Mouse (Mus musculus): ENCODE measurements around the gene Myrfl.

The Myrfl gene

GRCm38 (mm10) chr10:116827306-116827705 is 69.4 kb downstream of the Myrfl start:
- no peak for DNase-seq (ENCODE audit: low spot score in 2 of 2)

GRCm38 (mm10) chr10:116815311-116816060 is 81.2 kb downstream of the Myrfl start:
- no peak for DNase-seq (ENCODE audit: low spot score in 2 of 2)

GRCm38 (mm10) chr10:116813150-116813549 is 83.6 kb downstream of the Myrfl start:
- no peak for DNase-seq (ENCODE audit: low spot score in 2 of 2)

GRCm38 (mm10) chr10:116810738-116811137 is 86.0 kb downstream of the Myrfl start:
- DNase-seq (ENCODE audit: low spot score in 2 of 2), result peak in 1 of 2 experiments; percentile 32

GRCm38 (mm10) chr10:116809383-116809782 is 87.3 kb downstream of the Myrfl start:
- DNase-seq (ENCODE audit: low spot score in 2 of 2), result no peak

GRCm38 (mm10) chr10:116808556-116809353 is 88.0 kb downstream of the Myrfl start:
- no peak for DNase-seq (ENCODE audit: low spot score in 2 of 2)

GRCm38 (mm10) chr10:116802178-116802794 is 94.4 kb downstream of the Myrfl start:
- DNase-seq (ENCODE audit: low spot score in 2 of 2), result no peak

GRCm38 (mm10) chr10:116801281-116801680 is 95.4 kb downstream of the Myrfl start:
- no peak for DNase-seq (ENCODE audit: low spot score in 2 of 2)

- DNase-seq (ENCODE audit: low spot score in 2 of 2), result no peak
Measured at GRCm38 (mm10) chr10:116796066-116796465, 100.7 kb downstream of the Myrfl start.

- peak in 1 of 2 experiments; percentile 38 for DNase-seq (ENCODE audit: low spot score in 2 of 2)
Measured at GRCm38 (mm10) chr10:116789096-116789495, 107.6 kb downstream of the Myrfl start.

- DNase-seq (ENCODE audit: low spot score in 2 of 2), result no peak
Measured at GRCm38 (mm10) chr10:116788431-116788830, 108.3 kb downstream of the Myrfl start.

GRCm38 (mm10) chr10:116784098-116784497 is 112.6 kb downstream of the Myrfl start:
- no peak for DNase-seq (ENCODE audit: low spot score in 2 of 2)

- DNase-seq (ENCODE audit: low spot score in 2 of 2), result no peak
Measured at GRCm38 (mm10) chr10:116783020-116783419, 113.7 kb downstream of the Myrfl start.

- no peak for DNase-seq (ENCODE audit: low spot score in 2 of 2)
Measured at GRCm38 (mm10) chr10:116777947-116778346, 118.8 kb downstream of the Myrfl start.

- DNase-seq (ENCODE audit: low spot score in 2 of 2), result no peak
Measured at GRCm38 (mm10) chr10:116776846-116777245, 119.9 kb downstream of the Myrfl start.

GRCm38 (mm10) chr10:116773846-116774750 is 122.6 kb downstream of the Myrfl start:
- DNase-seq (ENCODE audit: low spot score in 2 of 2), result no peak

- DNase-seq (ENCODE audit: low spot score in 2 of 2), result no peak
Measured at GRCm38 (mm10) chr10:116771215-116771935, 125.3 kb downstream of the Myrfl start.

GRCm38 (mm10) chr10:116768642-116769041 is 128.1 kb downstream of the Myrfl start:
- DNase-seq (ENCODE audit: low spot score in 2 of 2), result no peak

- no peak for DNase-seq (ENCODE audit: low spot score in 2 of 2)
Measured at GRCm38 (mm10) chr10:116766525-116766924, 130.2 kb downstream of the Myrfl start.

GRCm38 (mm10) chr10:116761476-116762068 is 135.1 kb downstream of the Myrfl start:
- no peak for DNase-seq (ENCODE audit: low spot score in 2 of 2)

Measured in left cerebral cortex, adult 9 months (tissue).